Mouse (Mus musculus) midbrain, embryonic 13.5 days (tissue): ENCODE data around the gene Lrrc8c. TPM values are rescaled to one million over a fixed set of nuclear protein-coding genes. Genes with fewer than 3 reads are reported as not detected.
A peak's percentile ranks its signal among the peaks of the same experiment; 100 is the strongest.

Experiments
- ATAC-seq: fragments of 200-750 bp; cut with Nextera tagmentation; 2 replicates; pipeline ENCODE4 v1.8.0; 2017; ENCODE audit warnings: mild to moderate bottlenecking, moderate TSS enrichment, moderate library complexity
- H3K27ac ChIP-seq: fragments of 300-500 bp; sonication (generic); 2 replicates; pipeline ENCODE4 v1.5.1; 2015; ENCODE audit warnings: inconsistent platforms, mild to moderate bottlenecking, moderate library complexity
- H3K27me3 ChIP-seq: fragments of 300-500 bp; sonication (generic); 2 replicates; pipeline ENCODE4 v1.6.1; 2015; ENCODE audit warnings: mild to moderate bottlenecking, inconsistent platforms
- H3K36me3 ChIP-seq: fragments of 300-500 bp; sonication (generic); 2 replicates; pipeline ENCODE4 v1.6.1; 2015; ENCODE audit warnings: mild to moderate bottlenecking, inconsistent platforms
- H3K4me1 ChIP-seq: fragments of 300-500 bp; sonication (generic); replicated peaks from 2 replicates; pipeline ENCODE4 v1.6.1; 2015; ENCODE audit warnings: inconsistent platforms
- H3K4me2 ChIP-seq: fragments of 300-500 bp; sonication (generic); replicated peaks from 2 replicates; pipeline ENCODE4 v1.6.1; 2015; ENCODE audit warnings: moderate library complexity, mild to moderate bottlenecking, inconsistent platforms
- H3K4me3 ChIP-seq: fragments of 300-500 bp; sonication (generic); replicated peaks from 2 replicates; pipeline ENCODE4 v1.5.1; 2015; ENCODE audit warnings: mild to moderate bottlenecking, inconsistent platforms
- H3K9ac ChIP-seq: fragments of 300-500 bp; sonication (generic); replicated peaks from 2 replicates; pipeline ENCODE4 v1.6.1; 2015; ENCODE audit warnings: mild to moderate bottlenecking, inconsistent platforms
- H3K9me3 ChIP-seq: fragments of 300-500 bp; sonication (generic); 2 replicates; pipeline ENCODE4 v1.6.1; 2016; ENCODE audit warnings: mild to moderate bottlenecking, inconsistent platforms
- WGBS: fragments of 180-500 bp; shearing (Covaris S2); methylation state at CpG from one replicate; pipeline ENCODE4 v1.1.7; 2015; 5-methylcytosine and 5-hydroxymethylcytosine counted together
- polyA plus RNA-seq: library from polyadenylated mRNA; unstranded; fragments of >200 nt; fragmentation: Nextera tagmentation; extraction: Ambion mirVana; gene quantifications from 2 replicates; pipeline ENCODE4 v1.2.1, GENCODE M21; 2015

Lrrc8c gene
- polyA plus RNA-seq, 1 experiment from 2014 or later, result 9.7 TPM

GRCm38 (mm10) chr5:105648648-105649287, 129.6 kb downstream of the Lrrc8c start:
- no peaks in the 10 kb centered on the region for H3K27me3 ChIP-seq
- H3K4me3 ChIP-seq, result no peak overlapping the region
- H3K9me3 ChIP-seq, result no peaks in the 10 kb centered on the region
- H3K4me1 ChIP-seq, result no peaks in the 10 kb centered on the region
- 0 out of 2 replicates have a peak, but pooled peaks have one; percentile 20 for ATAC-seq
- 49% methylated on average over 7 of the region's 7 CpGs for WGBS
- H3K27ac ChIP-seq, result no peak overlapping the region
- H3K36me3 ChIP-seq, result no peaks in the 10 kb centered on the region
- H3K9ac ChIP-seq, result no peak overlapping the region
- H3K4me2 ChIP-seq, result no peak overlapping the region

- ATAC-seq, result no peak
- Histone ChIP-seq H3K4me3 (no peak overlapping the region), H3K36me3 (no peaks in the 10 kb centered on the region), H3K27me3 (no peaks in the 10 kb centered on the region), H3K9ac (no peak overlapping the region), H3K27ac (no peak overlapping the region), H3K4me2 (no peak overlapping the region), H3K9me3 (no peaks in the 10 kb centered on the region), H3K4me1 (no peaks in the 10 kb centered on the region)
- 90% methylated on average over 10 of the region's 10 CpGs for WGBS
Observed at GRCm38 (mm10) chr5:105649514-105650001, 130.4 kb downstream of the Lrrc8c start.

DNA sequence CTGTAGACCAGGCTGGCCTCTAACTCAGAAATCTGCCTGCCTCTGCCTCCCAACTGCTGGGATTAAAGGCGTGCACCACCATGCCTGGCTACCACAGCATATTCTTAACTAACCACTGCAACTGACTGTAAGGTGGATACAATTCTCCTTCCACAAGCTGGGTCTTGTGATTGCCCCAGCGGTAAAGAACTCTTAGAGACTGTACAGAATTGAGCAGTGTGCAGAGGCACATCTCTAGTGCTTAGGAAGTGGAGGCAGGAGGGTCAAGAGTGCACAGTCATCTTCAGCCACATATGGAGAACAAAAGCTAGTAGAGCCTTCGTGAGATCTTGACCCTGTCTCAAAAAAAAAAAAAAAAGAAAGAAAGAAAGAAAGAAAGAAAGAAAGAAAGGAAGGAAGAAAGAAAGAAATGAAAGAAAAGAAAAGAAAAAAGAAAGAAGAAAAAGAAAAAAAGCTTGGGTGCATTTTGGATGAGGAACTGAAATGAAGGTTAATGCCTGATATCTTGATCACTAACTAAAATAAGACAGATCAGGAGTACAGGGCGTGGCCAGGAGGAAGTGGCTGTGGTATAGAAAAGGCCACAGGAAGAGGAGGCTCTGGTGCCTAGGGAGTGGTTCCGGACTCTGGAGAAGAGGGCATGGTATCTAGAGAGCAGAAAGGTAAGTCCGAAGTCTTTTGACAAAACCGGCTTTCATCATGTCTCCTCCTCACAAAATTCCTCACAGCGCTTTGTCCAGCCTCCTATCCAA, 131.7 kb downstream of the Lrrc8c start:
- Histone ChIP-seq H3K4me1 (no peaks in the 10 kb centered on the region; the same call in 1 of the 2 replicates), H3K27me3 (no peaks in the 10 kb centered on the region), H3K4me3 (no peak overlapping the region), H3K36me3 (no peaks in the 10 kb centered on the region), H3K27ac (no peak overlapping the region), H3K4me2 (no peak overlapping the region), H3K9me3 (no peaks in the 10 kb centered on the region), H3K9ac (no peak overlapping the region)
- 90% methylated on average over 8 of the region's 8 CpGs for WGBS
- ATAC-seq, result no peak

GRCm38 (mm10) chr5:105651561-105651991, 132.4 kb downstream of the Lrrc8c start:
- WGBS, result 84% methylated on average over 11 of the region's 11 CpGs
- Histone ChIP-seq H3K36me3 (no peaks in the 10 kb centered on the region), H3K27ac (no peak overlapping the region), H3K9me3 (no peaks in the 10 kb centered on the region), H3K4me1 (no peaks in the 10 kb centered on the region; the same call in 1 of the 2 replicates), H3K4me2 (no peak overlapping the region), H3K27me3 (no peaks in the 10 kb centered on the region), H3K4me3 (no peak overlapping the region), H3K9ac (no peak overlapping the region)
- no peak for ATAC-seq

GRCm38 (mm10) chr5:105654237-105655063, 135.3 kb downstream of the Lrrc8c start:
- Histone ChIP-seq H3K27ac (no peak overlapping the region), H3K27me3 (no peaks in the 10 kb centered on the region), H3K4me1 (no peaks in the 10 kb centered on the region; the same call in 1 of the 2 replicates), H3K9ac (0 out of 2 replicates have a peak overlapping the region, but pooled peaks have one; percentile 5), H3K36me3 (no peaks in the 10 kb centered on the region), H3K4me2 (0 out of 2 replicates have a peak overlapping the region, but pooled peaks have one; percentile 9), H3K4me3 (no peak overlapping the region), H3K9me3 (no peaks in the 10 kb centered on the region)
- peak; percentile 85 for ATAC-seq
- WGBS, result 33% methylated on average over 15 of the region's 15 CpGs

GRCm38 (mm10) chr5:105655100-105655734, 136.0 kb downstream of the Lrrc8c start:
- peak; percentile 75 for ATAC-seq
- H3K27ac ChIP-seq, result no peak overlapping the region
- no peaks in the 10 kb centered on the region for H3K27me3 ChIP-seq
- H3K4me3 ChIP-seq, result no peak overlapping the region
- 65% methylated on average over 12 of the region's 12 CpGs for WGBS
- 0 out of 2 replicates have a peak overlapping the region, but pooled peaks have one; percentile 5 for H3K9ac ChIP-seq
- no peak overlapping the region for H3K4me2 ChIP-seq
- no peaks in the 10 kb centered on the region for H3K36me3 ChIP-seq
- no peaks in the 10 kb centered on the region for H3K9me3 ChIP-seq
- H3K4me1 ChIP-seq, result no peaks in the 10 kb centered on the region; the same call in 1 of the 2 replicates

- Histone ChIP-seq H3K4me2 (no peak overlapping the region), H3K27ac (no peak overlapping the region), H3K4me1 (no peaks in the 10 kb centered on the region), H3K4me3 (no peak overlapping the region), H3K9ac (no peak overlapping the region), H3K36me3 (no peaks in the 10 kb centered on the region), H3K27me3 (no peaks in the 10 kb centered on the region), H3K9me3 (no peaks in the 10 kb centered on the region)
- WGBS, result 93% methylated on average over 5 of the region's 5 CpGs
- no peak for ATAC-seq
Observed at GRCm38 (mm10) chr5:105661894-105662293, 142.7 kb downstream of the Lrrc8c start.

Other genes starting within 250 kb of the Lrrc8c start
- gene Gm43302, start 225.7 kb upstream of the Lrrc8c start, polyA plus RNA-seq, result 0.50 TPM in 1 of 2 replicates, not detected in the other
- 2.0 and 2.7 TPM in 2 replicates for gene Gbp6, start 225.7 kb upstream of the Lrrc8c start, polyA plus RNA-seq
- gene Lrrc8b, start 103.6 kb upstream of the Lrrc8c start, polyA plus RNA-seq, result 11.3 and 11.4 TPM in 2 replicates
- 30.4 and 32.3 TPM in 2 replicates for gene Lrrc8d, start 180.6 kb downstream of the Lrrc8c start, polyA plus RNA-seq